Mouse (Mus musculus) CD4-positive, CD25-positive, alpha-beta regulatory T cell (primary cell): ENCODE data around the gene Naa40. TPM values are rescaled to one million over a fixed set of nuclear protein-coding genes. Genes with fewer than 3 reads are reported as not detected.

Experiments
- polyA plus RNA-seq: library from polyadenylated mRNA; unstranded; fragments of 100-300 nt; shearing (Covaris generic); gene quantifications from one replicate; pipeline ENCODE4 v1.2.1, GENCODE M21; 2017

The Naa40 gene
- 51.0 TPM for polyA plus RNA-seq

DNA sequence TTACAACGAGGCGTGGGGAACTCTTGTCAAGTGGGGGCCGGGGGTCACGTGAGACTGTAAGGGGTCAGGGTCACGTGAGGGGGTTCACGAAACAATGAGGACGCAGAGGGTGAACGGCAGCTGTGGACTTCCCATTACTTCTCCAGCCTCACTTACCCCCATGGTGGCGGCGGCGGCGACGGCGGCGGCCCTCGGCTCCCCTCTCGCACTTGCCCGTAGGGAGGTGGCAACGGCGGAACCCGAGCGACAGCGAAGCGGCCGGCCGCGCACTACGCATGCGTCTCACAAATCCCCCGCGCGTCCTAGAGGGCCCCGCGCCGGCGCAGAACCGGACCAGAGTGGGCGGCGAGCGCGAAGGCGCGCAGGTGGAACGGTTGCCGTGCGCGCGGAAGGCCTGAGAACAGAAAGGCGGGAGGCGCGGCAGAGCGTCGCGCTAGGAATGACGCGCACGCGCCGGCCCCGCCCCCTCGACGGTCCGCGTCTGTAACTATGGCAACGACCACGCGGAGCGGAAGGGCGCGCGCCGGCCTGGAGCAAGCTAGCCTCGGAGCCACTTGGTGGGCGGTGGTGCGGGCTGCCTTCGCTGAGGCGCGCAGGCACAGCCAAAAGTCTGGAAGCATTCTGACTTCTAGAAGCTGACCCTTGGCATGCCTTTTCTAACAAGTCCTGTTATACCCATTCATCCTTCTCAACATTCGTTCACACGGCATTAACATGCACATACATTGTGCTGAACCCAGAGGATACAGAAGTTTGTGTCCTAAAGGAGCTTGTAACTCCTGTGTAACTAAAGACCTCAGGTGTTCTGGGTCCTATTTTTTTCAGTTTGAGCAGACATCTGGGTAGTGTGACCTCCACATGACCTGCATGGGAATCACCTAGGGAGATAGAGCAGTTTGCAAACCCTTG lies at the start of gene Naa40:
Gene Naa40 (minus strand): TSS at position 402 of the 909 bp plus-strand sequence.

GRCm38 (mm10) chr19:7267091-7267741 lies 26.2 kb upstream of the Naa40 start, which contains the start of gene Rcor2:
Gene Rcor2 (plus strand): TSS chr19:7267325.

DNA sequence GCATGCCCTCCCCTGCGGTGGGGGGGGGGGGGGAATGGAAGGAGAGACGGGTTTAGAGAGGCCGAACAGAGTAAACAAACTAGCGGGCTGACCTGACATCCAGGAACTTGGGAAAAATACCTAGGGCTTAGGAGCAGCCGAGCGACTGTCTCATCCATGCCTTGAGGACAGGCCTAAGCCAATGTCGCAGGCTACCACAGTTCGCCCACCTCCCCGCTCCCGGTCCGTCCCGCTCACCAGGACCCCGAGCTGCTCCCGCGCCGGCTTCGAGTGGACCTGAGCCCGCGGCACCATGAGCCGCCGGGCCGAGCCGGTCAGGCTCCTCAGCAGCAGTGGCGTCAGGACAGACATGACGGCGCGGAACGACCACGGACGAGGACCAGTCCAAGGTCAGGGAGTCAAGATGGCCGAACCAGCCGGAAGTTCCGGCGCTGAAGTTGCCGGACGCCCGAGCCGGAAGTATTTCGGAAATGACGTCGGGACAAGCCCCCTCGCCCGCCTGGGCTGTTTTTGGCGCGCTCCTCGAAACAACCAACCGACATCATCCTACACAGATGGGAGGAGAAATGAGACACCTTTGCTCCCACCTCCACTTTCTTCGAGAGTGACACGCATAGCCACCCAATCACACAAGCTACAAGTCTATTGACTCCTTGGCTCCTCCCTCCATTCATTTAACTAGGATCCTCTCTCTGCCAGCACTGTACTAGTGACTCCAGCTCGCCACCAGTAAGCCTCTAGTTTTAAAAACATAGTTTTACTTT lies 23.6 kb downstream of the Naa40 start, which contains the start of gene Cox8a:
Gene Cox8a (minus strand): TSS at position 455 of the 764 bp plus-strand sequence.

GRCm38 (mm10) chr19:7205753-7206736 lies 34.9 kb downstream of the Naa40 start, which contains the start of gene Otub1:
Gene Otub1 (minus strand): TSS chr19:7206316.

Other genes with a start within 250 kb of the Naa40 start
- 57.7 TPM for gene Dnajc4, start 248.6 kb downstream of the Naa40 start, polyA plus RNA-seq
- gene Nudt22, start 245.1 kb downstream of the Naa40 start, polyA plus RNA-seq, result 25.7 TPM
- gene Trpt1, start 245.1 kb downstream of the Naa40 start, polyA plus RNA-seq, result 5.3 TPM
- 376 TPM for gene Fermt3, start 221.7 kb downstream of the Naa40 start, polyA plus RNA-seq
- 163 TPM for gene Stip1, start 201.2 kb downstream of the Naa40 start, polyA plus RNA-seq
- 26.0 TPM for gene Macrod1, start 184.4 kb downstream of the Naa40 start, polyA plus RNA-seq
- 0.04 TPM for gene Flrt1, start 135.5 kb downstream of the Naa40 start, polyA plus RNA-seq
- gene Otub1, start 34.9 kb downstream of the Naa40 start, polyA plus RNA-seq, result 70.4 TPM
- 389 TPM for gene Cox8a, start 23.6 kb downstream of the Naa40 start, polyA plus RNA-seq
- 1.2 TPM for gene Rcor2, start 26.1 kb upstream of the Naa40 start, polyA plus RNA-seq
- 208 TPM for gene Mark2, start 100.7 kb upstream of the Naa40 start, polyA plus RNA-seq
- 26.5 TPM for gene Spindoc, start 141.8 kb upstream of the Naa40 start, polyA plus RNA-seq
- gene 2700081O15Rik, start 176.4 kb upstream of the Naa40 start, polyA plus RNA-seq, result 0.19 TPM
- gene Rtn3, start 242.1 kb upstream of the Naa40 start, polyA plus RNA-seq, result 92.1 TPM